Mouse (Mus musculus) heart, postnatal 0 days (tissue): Measurements from ENCODE around the gene Olfr1505. TPM values are rescaled to one million over a fixed set of nuclear protein-coding genes. Genes with fewer than 3 reads are reported as not detected.

Experiments used
- ATAC-seq: fragments of 200-750 bp; cut with Nextera tagmentation; 2 replicates; pipeline ENCODE4 v1.8.0; 2017; ENCODE audit warnings: low read depth, moderate number of reproducible peaks, moderate library complexity; ENCODE audit not compliant: insufficient read depth
- DNase-seq: peaks from one replicate; pipeline ENCODE4 v3.0.0-alpha.2; 2016; ENCODE audit warnings: low spot score
- H3K27ac ChIP-seq: fragments of 300-500 bp; sonication (generic); 2 replicates; pipeline ENCODE4 v1.5.1; 2014; ENCODE audit warnings: low read depth, mild to moderate bottlenecking
- H3K27me3 ChIP-seq: fragments of 300-500 bp; sonication (generic); 2 replicates; pipeline ENCODE4 v1.6.1; 2014; ENCODE audit warnings: low read length, mixed read lengths; ENCODE audit not compliant: control insufficient read depth, insufficient read depth
- H3K36me3 ChIP-seq: fragments of 300-500 bp; sonication (generic); replicated peaks from 2 replicates; pipeline ENCODE4 v1.6.1; 2014; ENCODE audit warnings: low read length, mixed read lengths; ENCODE audit not compliant: control insufficient read depth, insufficient read depth
- H3K4me1 ChIP-seq: fragments of 300-500 bp; sonication (generic); 2 replicates; pipeline ENCODE4 v1.6.1; 2014; ENCODE audit warnings: antibody characterized with exemption; ENCODE audit not compliant: control insufficient read depth, insufficient read depth
- H3K4me2 ChIP-seq: fragments of 300-500 bp; sonication (generic); 2 replicates; pipeline ENCODE4 v1.6.1; 2014; ENCODE audit warnings: low read depth, mild to moderate bottlenecking, low read length, moderate library complexity
- H3K4me3 ChIP-seq: fragments of 300-500 bp; sonication (generic); 2 replicates; pipeline ENCODE4 v1.5.1; 2014; ENCODE audit warnings: low read depth, low read length
- H3K9ac ChIP-seq: fragments of 300-500 bp; sonication (generic); replicated peaks from 2 replicates; pipeline ENCODE4 v1.6.1; 2014; ENCODE audit warnings: low read depth, low read length, mixed read lengths
- H3K9me3 ChIP-seq: fragments of 300-500 bp; sonication (generic); replicated peaks from 2 replicates; pipeline ENCODE4 v1.6.1; 2016; ENCODE audit warnings: low read length; ENCODE audit not compliant: control insufficient read depth
- CTCF ChIP-seq: IDR thresholded peaks from 2 replicates; pipeline ENCODE4 v1.5.1; 2016; ENCODE audit warnings: antibody characterized with exemption, control low read depth, low read depth
- EP300 ChIP-seq: IDR thresholded peaks from 2 replicates; pipeline ENCODE4 v1.6.1; 2016; ENCODE audit warnings: antibody characterized with exemption, low read depth
- WGBS: fragments of 180-500 bp; shearing (Covaris S2); extraction: QIAGEN DNeasy Blood & Tissue Kit; methylation state at CpG from one replicate; pipeline ENCODE4 v1.1.7; 2014; 5-methylcytosine and 5-hydroxymethylcytosine counted together
- polyA plus RNA-seq: library from polyadenylated mRNA; unstranded; fragments of >200 nt; fragmentation: Nextera tagmentation; extraction: Ambion mirVana; gene quantifications from 2 replicates; pipeline ENCODE4 v1.2.1, GENCODE M21; 2015
- total RNA-seq: library from RNA; depleted of rRNA; stranded (reverse); fragments of >200 nt; gene quantifications from 2 replicates; pipeline ENCODE4 v1.2.3, GENCODE M21; 2014; ENCODE audit warnings: low replicate concordance; rRNA removed

The Olfr1505 gene
- not detected in 2 replicates for total RNA-seq
- not detected in 2 replicates for polyA plus RNA-seq

DNA sequence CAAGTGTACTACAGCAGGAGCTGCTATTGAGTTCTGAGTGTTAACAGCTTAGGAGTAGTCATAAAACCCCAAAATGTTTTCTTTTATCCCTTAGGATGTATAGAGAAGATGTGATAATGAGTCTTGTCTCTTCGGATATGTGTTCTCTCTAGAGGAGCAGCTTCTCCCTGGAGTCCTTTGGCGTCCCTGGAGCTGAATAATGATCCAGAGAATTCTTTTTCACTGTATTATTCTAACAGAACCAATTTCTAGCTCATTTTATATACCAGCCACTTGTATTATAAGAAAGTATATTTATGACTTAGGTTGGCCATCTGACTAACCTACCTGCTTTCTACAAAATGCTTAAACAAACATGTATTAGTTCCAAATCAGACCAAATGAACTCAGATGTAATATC lies at the start of gene Olfr1505:
Gene Olfr1505, plus strand, starts transcription at position 301 of the 400 bp plus-strand sequence.
- TF ChIP-seq CTCF: no peak
- no peak for TF ChIP-seq EP300
- WGBS: 48% methylated on average over 2 of the region's 2 CpGs
- H3K27me3 ChIP-seq: no peaks in the 10 kb centered on the region
- H3K27ac ChIP-seq: no peak within 1 kb of the TSS
- no peaks in the 10 kb centered on the region for H3K4me1 ChIP-seq
- H3K9ac ChIP-seq: no peak within 1 kb of the TSS
- DNase-seq (no peak), ATAC-seq (no peak)
- H3K36me3 ChIP-seq: no peaks in the 10 kb centered on the region
- no peak within 1 kb of the TSS for H3K4me2 ChIP-seq
- H3K4me3 ChIP-seq: no peak within 1 kb of the TSS
- no peaks in the 10 kb centered on the region for H3K9me3 ChIP-seq

DNA sequence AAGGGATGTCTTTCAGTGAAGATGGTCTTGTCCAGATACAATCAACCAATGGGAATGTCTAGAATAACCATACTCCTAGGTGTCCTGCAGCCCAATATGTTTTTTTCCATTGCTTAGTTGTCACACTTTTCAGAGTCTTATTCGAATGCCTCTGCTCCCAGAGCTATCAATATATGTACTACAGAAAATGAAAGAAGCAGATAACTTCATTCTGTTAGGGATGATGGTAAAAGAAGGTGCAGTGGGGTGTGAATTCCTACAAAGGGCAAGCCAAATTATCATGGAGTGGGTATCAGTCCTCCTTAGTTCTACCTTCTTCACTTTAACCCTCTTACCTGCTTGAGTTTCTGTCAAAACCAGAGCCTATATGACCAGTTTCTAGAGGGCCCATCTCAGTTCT lies 15.5 kb upstream of the Olfr1505 start, which contains the start of gene Olfr1504:
Gene Olfr1504, minus strand, starts transcription at position 101 of the 400 bp plus-strand sequence.
- TF ChIP-seq EP300: no peak
- TF ChIP-seq CTCF: no peak

More for the DNA sequence above, 15.5 kb upstream of the Olfr1505 start, which contains the start of gene Olfr1504:
- no peaks in the 10 kb centered on the region for H3K27me3 ChIP-seq
- no peak within 1 kb of the TSS for H3K4me3 ChIP-seq
- no peaks in the 10 kb centered on the region for H3K9me3 ChIP-seq
- H3K4me2 ChIP-seq: no peak within 1 kb of the TSS
- no peaks in the 10 kb centered on the region for H3K36me3 ChIP-seq
- H3K9ac ChIP-seq: no peak within 1 kb of the TSS
- H3K27ac ChIP-seq: no peak within 1 kb of the TSS
- WGBS: 33% methylated on average over 1 of the region's 1 CpGs
- H3K4me1 ChIP-seq: no peaks in the 10 kb centered on the region
- no peak for ATAC-seq
- no peak for DNase-seq

Other genes starting within 250 kb of the Olfr1505 start
- not detected in 2 replicates for gene Olfr1491, start 216.3 kb upstream of the Olfr1505 start, total RNA-seq
- not detected in 2 replicates for gene Olfr1491, start 216.3 kb upstream of the Olfr1505 start, polyA plus RNA-seq
- not detected in 2 replicates for gene Olfr1493-ps1, start 190.3 kb upstream of the Olfr1505 start, total RNA-seq
- not detected in 2 replicates for gene Olfr1493-ps1, start 190.3 kb upstream of the Olfr1505 start, polyA plus RNA-seq
- not detected in 2 replicates for gene Olfr1494, start 173.8 kb upstream of the Olfr1505 start, total RNA-seq
- gene Olfr1494, start 173.8 kb upstream of the Olfr1505 start, polyA plus RNA-seq: not detected in 2 replicates
- not detected in 2 replicates for gene Olfr1495, start 148.9 kb upstream of the Olfr1505 start, total RNA-seq
- gene Olfr1495, start 148.9 kb upstream of the Olfr1505 start, polyA plus RNA-seq: not detected in 2 replicates
- gene Olfr1496, start 135.7 kb upstream of the Olfr1505 start, total RNA-seq: not detected in 2 replicates
- gene Olfr1496, start 135.7 kb upstream of the Olfr1505 start, polyA plus RNA-seq: not detected in 2 replicates
- gene Olfr1497, start 115.3 kb upstream of the Olfr1505 start, total RNA-seq: not detected in 2 replicates
- gene Olfr1497, start 115.3 kb upstream of the Olfr1505 start, polyA plus RNA-seq: not detected in 2 replicates
- gene Olfr1499, start 94.1 kb upstream of the Olfr1505 start, total RNA-seq: not detected in 2 replicates
- not detected in 2 replicates for gene Olfr1499, start 94.1 kb upstream of the Olfr1505 start, polyA plus RNA-seq
- gene Olfr1500, start 83.0 kb upstream of the Olfr1505 start, total RNA-seq: not detected in 2 replicates
- gene Olfr1500, start 83.0 kb upstream of the Olfr1505 start, polyA plus RNA-seq: not detected in 2 replicates
- not detected in 2 replicates for gene Olfr1501, start 62.8 kb upstream of the Olfr1505 start, total RNA-seq
- gene Olfr1501, start 62.8 kb upstream of the Olfr1505 start, polyA plus RNA-seq: not detected in 2 replicates
- not detected in 2 replicates for gene Olfr1502, start 51.7 kb upstream of the Olfr1505 start, total RNA-seq
- not detected in 2 replicates for gene Olfr1502, start 51.7 kb upstream of the Olfr1505 start, polyA plus RNA-seq
- not detected in 2 replicates for gene Olfr1504, start 15.6 kb upstream of the Olfr1505 start, total RNA-seq
- gene Olfr1504, start 15.6 kb upstream of the Olfr1505 start, polyA plus RNA-seq: not detected in 2 replicates